Mouse (Mus musculus) olfactory bulb, adult 2 months (tissue): ENCODE results near the gene Synm. TPM values are rescaled to one million over a fixed set of nuclear protein-coding genes. Genes with fewer than 3 reads are reported as not detected.

Source experiments
- H3K27ac ChIP-seq: fragments of 200-500 bp; 2 replicates; pipeline ENCODE4 v1.5.1; 2012; ENCODE audit warnings: low read depth, low read length; ENCODE audit not compliant: insufficient read depth
- H3K4me1 ChIP-seq: fragments of 200-500 bp; 2 replicates; pipeline ENCODE4 v1.6.1; 2012; ENCODE audit warnings: low read length; ENCODE audit not compliant: control insufficient read depth, insufficient read depth
- H3K4me3 ChIP-seq: fragments of 200-500 bp; 2 replicates; pipeline ENCODE4 v1.5.1; 2012; ENCODE audit warnings: mild to moderate bottlenecking, low read depth, low read length, moderate library complexity; ENCODE audit not compliant: insufficient read depth
- CTCF ChIP-seq: fragments of 200-500 bp; IDR thresholded peaks from 2 replicates; pipeline ENCODE4 v1.5.1; 2012; ENCODE audit warnings: low read depth, mild to moderate bottlenecking, low read length, moderate library complexity; ENCODE audit not compliant: insufficient read depth
- POLR2A ChIP-seq: fragments of 200-500 bp; IDR thresholded peaks from 2 replicates; pipeline ENCODE4 v1.6.1; 2012; ENCODE audit warnings: mild to moderate bottlenecking, low read depth, low read length, moderate library complexity; ENCODE audit not compliant: insufficient read depth
- WGBS: fragments of 180-500 bp; shearing (Covaris S2); methylation state at CpG from one replicate; pipeline ENCODE4 v1.1.7; 2018; 5-methylcytosine and 5-hydroxymethylcytosine counted together
- polyA plus RNA-seq: library from polyadenylated mRNA; stranded (reverse); fragments of >200 nt; gene quantifications from 2 replicates; pipeline ENCODE4 v1.2.4, GENCODE M21; 2012; ENCODE audit warnings: low replicate concordance; ENCODE audit not compliant: missing spikeins, insufficient read depth, insufficient read length

Synm gene
- polyA plus RNA-seq, 1 experiment, result not detected

- no peak overlapping the region for H3K4me3 ChIP-seq
- H3K27ac ChIP-seq, result no peak overlapping the region
- WGBS, result 96% methylated on average over 28 of the region's 28 CpGs
- TF ChIP-seq POLR2A (no peak), CTCF (no peak)
- peaks cover 4% of the 10 kb centered on the region; the same call in 1 of the 2 replicates for H3K4me1 ChIP-seq
Measured at GRCm38 (mm10) chr7:67697892-67698630, 61.5 kb downstream of the Synm start.

- TF ChIP-seq POLR2A (no peak), CTCF (no peak)
- Histone ChIP-seq H3K27ac (no peak overlapping the region), H3K4me1 (peaks cover 4% of the 10 kb centered on the region; the same call in 1 of the 2 replicates), H3K4me3 (no peak overlapping the region)
- WGBS, result 96% methylated on average over 7 of the region's 7 CpGs
Measured at GRCm38 (mm10) chr7:67695906-67696305, 63.6 kb downstream of the Synm start.

DNA sequence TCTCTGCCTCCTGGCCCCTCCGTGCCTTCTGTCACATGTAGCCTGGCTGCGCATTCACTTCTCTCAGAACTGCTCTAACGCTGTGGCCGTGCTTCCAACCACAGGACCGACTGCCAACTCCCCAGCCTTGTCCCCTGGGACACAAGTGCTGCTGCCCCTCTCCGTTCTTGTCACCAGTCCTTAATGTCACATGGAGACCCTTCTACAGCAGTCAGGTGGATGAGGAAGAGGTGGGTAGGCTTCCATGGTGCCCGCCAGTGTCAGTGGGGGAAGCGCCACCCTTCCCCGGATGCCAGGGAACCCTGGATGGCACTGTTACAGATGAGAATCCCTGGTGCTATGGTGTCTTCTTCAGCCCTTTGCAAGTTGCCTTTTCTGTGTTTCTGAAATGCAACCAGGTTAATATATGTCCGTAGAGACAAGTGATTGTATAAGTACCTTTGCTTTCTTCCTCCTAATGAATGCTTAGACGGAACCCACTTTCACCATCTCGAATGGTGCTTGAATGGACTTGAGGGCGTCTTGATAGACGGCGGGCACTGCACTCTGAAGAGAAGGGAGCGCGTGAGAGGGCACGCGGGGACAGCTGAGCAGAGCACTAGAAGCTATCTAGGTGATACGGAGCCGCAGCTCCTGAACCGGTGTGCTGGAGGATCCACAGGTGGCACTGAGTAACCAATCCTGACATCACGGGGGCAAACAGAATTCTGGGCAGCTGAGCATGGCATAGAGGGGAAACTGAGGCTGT is 66.6 kb downstream of the Synm start:
- no peak overlapping the region for H3K27ac ChIP-seq
- H3K4me3 ChIP-seq, result no peak overlapping the region
- peaks cover 13% of the 10 kb centered on the region for H3K4me1 ChIP-seq
- WGBS, result 95% methylated on average over 23 of the region's 23 CpGs
- no peak for TF ChIP-seq POLR2A
- no peak for TF ChIP-seq CTCF

DNA sequence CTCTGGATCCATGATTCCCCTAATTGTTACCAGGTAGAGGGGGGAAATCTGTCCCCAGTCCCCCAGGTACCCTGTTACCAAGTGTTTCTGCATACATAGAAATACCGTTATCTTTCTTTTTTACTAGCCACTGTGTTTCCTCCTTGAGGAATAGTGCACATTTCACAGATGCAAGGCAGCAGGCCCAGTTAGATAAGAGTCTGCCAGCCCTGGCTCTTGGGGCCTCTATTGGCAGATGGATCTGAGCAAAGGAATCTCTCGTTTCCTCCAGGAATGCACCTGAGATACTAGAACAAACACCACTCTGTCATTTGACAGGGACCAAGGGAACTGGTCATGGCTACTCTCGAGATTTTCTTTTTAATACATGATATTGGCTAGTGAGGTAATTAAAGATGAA is 67.4 kb downstream of the Synm start:
- no peak for TF ChIP-seq POLR2A
- no peak for TF ChIP-seq CTCF
- Histone ChIP-seq H3K4me1 (peaks cover 13% of the 10 kb centered on the region), H3K27ac (no peak overlapping the region), H3K4me3 (no peak overlapping the region)
- WGBS, result 87% methylated on average over 3 of the region's 3 CpGs

GRCm38 (mm10) chr7:67691036-67691435 is 68.5 kb downstream of the Synm start:
- Histone ChIP-seq H3K4me3 (no peak overlapping the region), H3K4me1 (peaks cover 13% of the 10 kb centered on the region), H3K27ac (no peak overlapping the region)
- TF ChIP-seq POLR2A (no peak), CTCF (no peak)
- 91% methylated on average over 6 of the region's 6 CpGs for WGBS

- WGBS, result 86% methylated on average over 7 of the region's 7 CpGs
- no peak overlapping the region for H3K27ac ChIP-seq
- TF ChIP-seq CTCF (no peak), POLR2A (no peak)
- H3K4me1 ChIP-seq, result peaks cover 13% of the 10 kb centered on the region
- no peak overlapping the region for H3K4me3 ChIP-seq
Measured at GRCm38 (mm10) chr7:67689793-67690192, 69.7 kb downstream of the Synm start.

GRCm38 (mm10) chr7:67688281-67688680 is 71.3 kb downstream of the Synm start:
- TF ChIP-seq CTCF, result no peak
- TF ChIP-seq POLR2A, result no peak
- 15% methylated on average over 3 of the region's 3 CpGs for WGBS
- no peak overlapping the region for H3K4me3 ChIP-seq
- H3K27ac ChIP-seq, result no peak overlapping the region
- H3K4me1 ChIP-seq, result peaks cover 9% of the 10 kb centered on the region

DNA sequence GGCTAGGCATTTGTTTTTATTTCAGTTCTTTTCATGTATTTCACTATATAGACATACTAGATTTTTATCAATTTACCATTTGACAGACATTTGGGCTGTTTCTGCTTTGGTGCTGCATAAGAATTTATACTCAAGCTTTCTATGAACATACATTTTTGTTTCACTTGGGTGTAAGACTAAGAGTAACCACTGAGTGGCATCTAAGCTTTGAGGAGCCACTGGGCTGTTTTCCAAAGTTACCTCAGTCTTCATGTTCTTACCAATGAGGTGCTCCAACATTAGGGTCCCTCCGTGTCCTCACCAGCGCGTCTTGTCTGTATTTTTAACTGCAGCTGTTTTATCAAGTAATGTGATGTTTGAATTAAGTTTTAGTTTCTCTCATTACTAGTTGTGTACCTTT is 73.0 kb downstream of the Synm start:
- TF ChIP-seq POLR2A, result no peak
- TF ChIP-seq CTCF, result no peak
- Histone ChIP-seq H3K4me3 (no peak overlapping the region), H3K27ac (no peak overlapping the region), H3K4me1 (peaks cover 9% of the 10 kb centered on the region)
- over 99% methylated on average over 3 of the region's 3 CpGs for WGBS

- TF ChIP-seq POLR2A, result no peak
- TF ChIP-seq CTCF, result no peak
- WGBS, result 91% methylated on average over 16 of the region's 16 CpGs
- H3K4me1 ChIP-seq, result 0 out of 2 replicates have a peak, but pooled peaks cover 3% of the 10 kb centered on the region
- no peak overlapping the region for H3K4me3 ChIP-seq
- no peak overlapping the region for H3K27ac ChIP-seq
Measured at GRCm38 (mm10) chr7:67683006-67683405, 76.5 kb downstream of the Synm start.
